Mouse (Mus musculus): ENCODE results near the gene Col5a3.

Col5a3 gene

DNA sequence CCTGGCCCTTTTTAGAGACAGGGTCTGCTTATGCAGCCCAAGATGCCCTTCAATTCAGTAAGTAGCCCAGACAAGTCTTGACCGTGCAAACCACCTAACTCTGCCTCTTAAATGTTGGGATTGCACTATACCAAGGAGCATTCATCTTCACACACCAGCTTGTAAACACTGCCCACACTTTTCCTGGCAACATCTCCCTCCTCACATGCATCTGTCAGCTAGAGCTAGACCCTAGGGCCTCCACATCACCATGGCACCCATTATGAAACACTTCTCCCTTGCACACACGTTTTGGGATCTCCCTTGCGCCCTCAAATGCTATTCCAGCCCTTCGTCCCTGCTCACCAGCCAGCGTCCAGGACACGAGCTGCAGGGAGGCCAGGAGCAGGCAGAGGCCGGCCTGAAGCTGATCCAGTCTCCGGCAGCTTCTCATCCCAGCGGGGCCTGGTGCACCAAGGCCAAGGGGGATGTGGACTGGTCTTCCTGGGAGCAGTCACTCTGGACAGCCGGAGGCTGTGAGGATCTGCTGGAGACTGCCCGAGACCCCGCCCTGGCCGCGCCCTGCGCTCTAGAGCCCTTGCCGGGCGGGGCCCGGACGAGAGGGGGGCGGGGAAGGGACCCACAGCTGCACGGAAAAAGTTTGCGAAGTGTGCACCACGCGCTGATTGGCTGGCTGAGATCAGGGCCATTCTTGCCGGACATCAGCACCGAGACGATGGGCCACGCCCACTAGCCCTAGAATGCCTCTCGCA is at the start of gene Col5a3:
TSS of gene Col5a3 (minus strand) at position 547 of the 752 bp plus-strand sequence.
- peak; percentile 87 for DNase-seq (ENCODE audit: low read depth, low spot score)

- DNase-seq (ENCODE audit: low read depth, low spot score) = no peak
Measured at GRCm38 (mm10) chr9:20862225-20862624, 47.4 kb upstream of the Col5a3 start.

DNA sequence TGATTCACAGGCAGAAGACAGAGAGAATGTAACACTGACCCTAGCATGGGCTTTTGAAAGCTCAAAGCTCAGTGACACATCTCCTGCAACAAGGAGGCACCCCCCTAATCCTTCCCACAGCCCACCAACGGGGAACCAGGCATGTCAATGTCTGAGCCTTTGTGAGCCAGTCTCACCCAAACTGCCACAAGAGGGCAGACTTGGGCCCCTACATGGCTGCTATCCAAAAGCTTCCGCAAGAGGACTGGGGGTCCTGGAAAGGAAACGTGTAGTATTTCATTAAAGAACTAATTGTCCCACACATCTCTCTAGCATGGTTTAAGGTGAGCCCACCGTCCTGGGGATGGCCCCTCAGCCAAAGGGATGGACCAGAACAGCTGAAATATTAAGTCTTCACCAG is 47.0 kb upstream of the Col5a3 start:
- DNase-seq (ENCODE audit: low read depth, low spot score) = peak; percentile 74

DNA sequence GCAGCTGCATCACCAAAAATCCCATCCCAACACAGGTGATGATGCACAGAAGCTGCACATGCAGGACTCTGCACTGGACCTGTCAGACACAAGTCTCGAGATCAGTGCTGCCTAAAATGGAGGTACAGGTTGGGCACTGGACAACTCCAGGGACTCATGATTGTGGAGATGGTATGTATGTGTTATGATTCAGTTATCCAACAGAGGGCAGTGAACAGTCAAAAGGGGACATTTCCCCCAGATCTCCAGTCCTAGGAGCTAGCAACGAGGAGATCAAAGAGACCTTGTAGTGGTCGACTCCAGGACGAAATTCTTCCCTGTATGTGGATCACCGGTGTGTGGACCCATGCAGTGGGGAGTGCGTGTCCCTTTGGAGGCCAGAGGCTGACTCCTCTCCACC is 45.1 kb upstream of the Col5a3 start:
- DNase-seq (ENCODE audit: low read depth, low spot score) = peak; percentile 34

- peak; percentile 88 for DNase-seq (ENCODE audit: low read depth, low spot score)
Measured at GRCm38 (mm10) chr9:20857131-20857530, 42.3 kb upstream of the Col5a3 start.

DNA sequence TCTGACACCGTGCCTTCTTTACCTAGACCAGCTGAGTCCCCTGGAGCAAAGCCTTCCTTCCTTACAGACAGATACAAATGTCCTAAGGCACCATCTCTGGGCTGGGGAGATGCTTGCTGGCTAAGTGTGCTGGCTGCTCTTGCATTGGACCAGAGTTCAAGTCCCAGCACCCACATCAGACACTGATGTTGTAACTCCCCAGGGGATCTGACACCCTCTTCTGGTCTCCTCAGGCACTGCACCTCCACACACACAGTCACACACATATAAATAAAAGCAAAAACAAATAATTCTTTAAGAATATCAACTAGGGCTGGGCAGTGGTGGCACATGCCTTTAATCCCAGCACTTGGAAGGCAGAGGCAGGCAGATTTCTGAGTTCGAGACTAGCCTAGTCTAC is 35.3 kb upstream of the Col5a3 start:
- peak; percentile 15 for DNase-seq (ENCODE audit: low read depth, low spot score)

GRCm38 (mm10) chr9:20842670-20843069 is 27.8 kb upstream of the Col5a3 start:
- DNase-seq (ENCODE audit: low read depth, low spot score) = peak; percentile 57

DNA sequence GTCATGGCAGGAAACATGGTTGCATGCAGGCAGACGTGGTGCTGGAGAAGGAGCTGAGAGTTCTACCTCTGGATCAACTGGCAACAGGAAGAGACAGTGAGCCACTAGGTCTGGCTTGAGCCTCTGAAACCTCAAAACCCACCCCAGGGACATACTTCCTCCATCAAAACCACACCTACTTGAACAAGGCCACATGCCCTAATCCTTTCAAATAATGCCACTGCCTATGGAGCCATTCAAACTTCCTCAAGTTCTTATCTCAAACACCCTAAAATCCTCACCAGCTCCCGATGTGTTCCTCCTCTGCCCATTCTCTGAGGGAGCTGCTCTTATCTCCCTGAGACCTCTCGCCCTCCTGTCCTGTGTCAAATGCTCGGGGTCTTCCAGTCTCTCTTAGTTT is 27.3 kb upstream of the Col5a3 start:
- no peak for DNase-seq (ENCODE audit: low read depth, low spot score)

- DNase-seq (ENCODE audit: low read depth, low spot score) = no peak
Measured at GRCm38 (mm10) chr9:20838931-20839330, 24.1 kb upstream of the Col5a3 start.

DNA sequence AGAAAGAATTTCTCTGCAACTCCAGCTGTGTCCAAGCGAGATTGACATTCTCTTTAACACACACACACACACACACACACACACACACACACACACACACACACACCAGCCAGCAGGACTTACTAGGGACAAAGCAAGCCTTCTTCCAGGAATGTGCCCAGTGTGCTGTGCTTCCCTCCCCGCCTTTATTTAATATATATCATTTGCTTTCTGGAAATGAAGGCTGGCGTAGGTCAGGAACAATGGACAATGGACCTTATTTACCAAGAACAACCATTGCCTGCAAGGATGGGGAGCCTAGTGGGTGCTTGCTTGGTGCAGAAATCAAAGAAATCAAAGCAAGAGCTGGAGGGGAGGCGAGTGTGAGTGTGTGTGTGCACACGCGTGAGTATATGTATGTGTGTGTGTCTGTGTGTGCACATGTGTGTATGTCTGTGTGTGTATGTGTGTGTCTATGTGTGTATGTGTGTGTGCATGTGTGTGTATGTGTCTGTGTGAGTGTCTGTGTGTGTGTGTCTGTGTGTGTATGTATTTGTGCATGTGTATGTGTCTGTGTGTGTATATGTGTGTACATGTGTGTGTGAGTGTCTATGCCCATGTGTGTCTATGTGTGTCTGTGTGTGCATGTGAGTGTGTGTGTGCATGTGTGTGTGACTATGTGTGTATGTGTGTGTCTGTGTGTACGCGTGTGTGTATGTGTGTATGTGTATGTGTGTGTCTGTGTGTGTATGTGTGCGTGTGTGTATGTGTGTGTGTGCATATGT is 22.5 kb upstream of the Col5a3 start:
- DNase-seq (ENCODE audit: low read depth, low spot score) = no peak

DNA sequence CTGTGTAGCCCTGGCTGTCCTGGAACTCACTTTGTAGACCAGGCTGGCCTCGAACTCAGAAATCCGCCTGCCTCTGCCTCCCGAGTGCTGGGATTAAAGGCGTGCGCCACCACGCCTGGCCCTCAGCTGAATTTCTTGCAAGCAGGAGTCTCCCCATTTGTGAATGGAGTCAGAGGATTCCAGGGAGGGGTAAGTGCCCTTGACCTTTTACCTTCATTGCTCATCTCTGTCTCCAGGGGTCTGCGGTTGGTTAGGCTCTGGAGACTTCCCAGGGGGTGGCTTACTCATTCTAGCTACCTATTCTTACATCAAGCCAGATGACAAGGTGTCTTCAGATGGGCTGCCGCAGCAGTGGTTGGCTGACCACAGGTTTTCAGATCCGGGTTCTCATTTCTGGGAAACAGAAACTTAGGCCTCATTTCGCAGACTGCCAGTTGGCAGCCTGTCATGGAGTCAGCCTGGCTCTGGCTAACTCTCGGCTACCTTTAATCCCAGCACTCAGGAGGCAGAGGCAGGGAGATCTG is 20.6 kb upstream of the Col5a3 start:
- DNase-seq (ENCODE audit: low read depth, low spot score) = peak; percentile 44

DNA sequence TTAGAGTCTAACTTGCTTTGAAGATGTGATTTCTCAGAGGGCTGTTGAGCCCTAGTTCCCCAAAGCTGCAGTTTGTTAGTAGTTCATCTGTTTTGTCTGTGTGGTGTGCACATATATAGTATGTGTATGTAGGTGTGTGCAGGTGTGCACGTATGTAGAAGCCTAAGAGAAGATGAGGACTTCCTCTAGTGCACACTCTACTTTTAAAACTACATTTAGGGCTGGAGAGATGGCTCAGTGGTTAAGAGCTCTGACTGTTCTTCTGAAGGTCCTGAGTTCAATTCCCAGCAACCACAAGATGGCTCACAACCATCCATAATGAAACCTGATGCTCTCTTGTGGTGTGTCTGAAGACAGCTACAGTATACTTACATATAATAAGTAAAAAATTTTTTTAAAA is 20.0 kb upstream of the Col5a3 start:
- no peak for DNase-seq (ENCODE audit: low read depth, low spot score)

DNA sequence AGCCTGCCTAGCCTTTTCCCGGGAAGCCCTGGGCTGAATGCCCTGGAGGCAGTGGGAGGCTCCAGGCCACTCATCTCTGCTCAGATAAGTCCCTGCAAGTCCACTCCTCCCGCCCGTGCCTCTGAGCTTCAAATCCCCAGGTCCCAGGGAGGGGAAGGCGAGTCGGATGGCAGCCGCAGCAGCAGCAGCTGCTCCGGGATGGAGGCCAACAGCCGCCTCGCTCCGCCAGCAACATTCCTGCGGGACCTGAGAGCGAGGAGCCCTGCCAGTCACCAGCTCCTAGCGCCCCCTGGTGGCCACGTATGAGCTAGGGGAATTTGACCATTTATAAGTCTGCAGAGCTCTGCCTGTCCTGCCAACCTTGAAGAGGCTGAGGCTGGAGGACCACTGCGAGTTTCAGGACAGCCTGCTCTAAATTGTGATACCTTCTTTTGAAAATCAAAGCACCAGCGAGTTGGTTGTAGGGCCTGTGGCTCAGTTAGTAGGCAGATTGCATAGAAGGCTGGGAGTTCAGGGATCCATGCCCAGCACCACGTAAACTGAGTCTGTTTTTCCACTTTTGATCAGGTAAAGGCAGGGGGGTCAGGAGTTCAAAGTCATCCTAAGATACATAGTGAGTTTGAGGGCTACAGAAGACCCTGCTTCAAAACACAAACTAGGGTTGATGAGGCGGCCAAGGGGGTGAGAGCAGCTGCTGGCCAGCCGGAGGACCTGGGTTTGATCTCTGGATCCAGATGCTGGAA is 16.2 kb upstream of the Col5a3 start:
- peak; percentile 94 for DNase-seq (ENCODE audit: low read depth, low spot score)

GRCm38 (mm10) chr9:20828127-20828526 is 13.3 kb upstream of the Col5a3 start:
- no peak for DNase-seq (ENCODE audit: low read depth, low spot score)

DNA sequence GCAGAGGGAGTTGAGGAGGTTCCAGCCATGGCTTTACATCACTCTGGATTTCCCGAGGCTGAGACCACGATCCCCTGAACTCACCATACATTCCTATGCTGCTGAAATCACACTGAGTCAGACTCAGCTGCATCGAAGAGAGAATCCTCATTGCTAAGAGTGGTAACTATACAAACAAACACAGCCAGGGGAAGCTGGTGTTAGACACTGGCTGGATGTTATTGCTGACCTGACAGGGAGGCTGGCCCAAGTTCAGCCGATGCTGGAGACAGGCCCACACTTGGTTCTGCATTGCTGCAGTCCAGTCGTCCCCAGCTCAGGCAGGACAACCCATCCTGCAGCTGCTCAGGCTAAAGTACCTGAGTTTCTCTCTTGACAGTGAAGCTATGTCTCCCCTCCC is 10.9 kb upstream of the Col5a3 start:
- no peak for DNase-seq (ENCODE audit: low read depth, low spot score)

DNA sequence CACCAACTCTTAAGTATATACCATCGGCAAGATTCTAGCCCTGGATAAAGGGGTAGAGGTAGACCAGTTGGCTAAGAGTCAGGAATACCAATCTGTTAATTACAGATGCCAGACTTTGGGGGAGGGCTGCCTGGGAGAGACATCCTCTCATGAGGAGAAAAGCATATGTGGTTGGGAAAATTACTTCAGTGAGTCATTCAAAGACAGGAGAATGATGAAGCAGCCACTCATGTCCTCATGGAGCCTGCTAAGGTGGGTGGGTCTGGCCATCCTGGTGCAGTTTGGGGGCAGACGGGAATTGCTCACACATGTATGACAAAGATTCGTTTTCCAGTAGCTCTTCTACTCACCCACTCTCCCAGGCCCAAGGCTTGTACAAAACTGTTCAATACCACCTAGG is 8.0 kb upstream of the Col5a3 start:
- no peak for DNase-seq (ENCODE audit: low read depth, low spot score)

- no peak for DNase-seq (ENCODE audit: low read depth, low spot score)
Measured at GRCm38 (mm10) chr9:20820001-20820400, 5.1 kb upstream of the Col5a3 start.

DNA sequence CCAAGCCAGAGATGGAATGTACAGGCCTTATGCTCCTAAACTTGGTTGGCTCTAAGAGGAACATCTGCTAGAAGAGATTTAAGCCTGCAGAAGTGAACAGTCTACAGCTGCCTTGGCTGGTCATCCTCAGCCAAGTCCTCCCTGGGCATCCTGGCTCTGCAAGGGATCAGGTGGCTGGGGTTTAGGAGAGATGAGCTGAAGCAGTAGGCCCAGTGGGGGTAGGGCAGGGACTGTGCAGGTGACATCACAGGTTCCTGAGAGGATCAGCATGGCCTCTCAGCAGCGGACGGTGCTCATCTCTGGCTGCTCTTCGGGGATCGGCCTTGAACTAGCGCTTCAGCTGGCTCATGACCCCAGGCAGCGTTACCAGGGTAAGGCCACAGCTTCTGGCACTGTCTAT is 3.4 kb upstream of the Col5a3 start, which contains the start of gene Rdh8:
TSS of gene Rdh8 (plus strand) at position 268 of the 400 bp plus-strand sequence.
- no peak for DNase-seq (ENCODE audit: low read depth, low spot score)

DNA sequence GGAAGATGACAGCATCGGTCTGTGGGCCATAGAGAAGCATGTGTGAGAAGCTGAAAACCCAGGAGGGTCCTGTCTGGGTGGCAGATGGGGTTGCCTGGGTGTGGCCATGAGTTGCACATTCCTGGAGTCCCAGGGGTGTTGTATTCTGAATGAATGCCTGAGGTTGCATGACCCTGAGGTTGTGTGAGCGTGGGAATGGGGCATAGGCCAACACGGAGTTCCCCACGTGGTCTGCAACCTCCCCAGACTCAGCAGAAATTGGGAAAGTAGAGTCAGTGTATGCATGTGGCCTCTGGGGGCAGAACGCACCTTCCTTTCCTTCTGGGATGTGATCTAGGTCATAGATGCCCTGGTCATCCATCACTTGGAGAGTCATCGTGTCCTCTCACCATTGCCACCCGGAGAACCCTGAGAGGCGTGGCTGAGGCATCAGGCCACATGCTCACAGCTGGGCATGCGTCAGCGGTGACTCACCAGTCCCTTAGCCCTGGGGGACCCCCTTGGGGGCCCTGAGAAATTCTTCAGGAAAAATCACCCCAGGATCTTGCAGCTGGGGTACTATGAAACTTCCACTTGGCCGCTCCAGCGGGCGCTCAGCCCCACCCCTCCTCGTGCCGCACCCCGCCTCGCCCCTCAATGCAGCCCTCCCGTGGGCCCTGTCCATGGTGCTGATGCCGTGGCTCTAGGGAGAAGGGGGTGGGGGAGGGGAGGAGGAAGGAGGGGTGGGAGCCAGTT is 2.2 kb downstream of the Col5a3 start:
- peak; percentile 72 for DNase-seq (ENCODE audit: low read depth, low spot score)

DNA sequence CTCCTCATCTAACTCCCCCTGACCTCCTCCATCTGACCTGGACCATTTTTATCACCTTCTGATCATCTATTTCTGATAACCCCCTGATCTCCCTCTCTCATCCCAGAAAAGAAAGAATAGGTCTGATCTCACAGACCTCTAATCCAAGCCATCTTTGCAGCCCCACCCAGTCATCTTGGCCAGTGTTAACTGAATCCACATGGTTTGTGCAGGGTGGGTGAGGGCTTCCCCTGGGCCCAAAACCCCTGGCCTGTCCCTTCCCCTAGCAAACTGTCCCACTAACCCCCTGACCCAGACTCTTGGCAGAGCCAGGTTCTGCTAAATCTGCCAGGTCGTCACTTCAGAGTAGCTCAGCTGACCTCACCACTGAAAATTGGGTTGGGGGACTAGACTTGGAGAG is 4.1 kb downstream of the Col5a3 start:
- DNase-seq (ENCODE audit: low read depth, low spot score) = no peak

GRCm38 (mm10) chr9:20810271-20810670 is 4.6 kb downstream of the Col5a3 start:
- no peak for DNase-seq (ENCODE audit: low read depth, low spot score)
